Mouse (Mus musculus): ENCODE measurements around the gene Trpm4. TPM values are rescaled to one million over a fixed set of nuclear protein-coding genes. Genes with fewer than 3 reads are reported as not detected.

Trpm4 gene
- 7.9 and 8.2 TPM in 2 replicates for polyA plus RNA-seq (2016; fragmentation: Nextera tagmentation; extraction: Ambion mirVana)

- Histone ChIP-seq H3K9me3 (no peaks in the 10 kb centered on the region), H3K4me2 (replicated peaks) (peak within 1 kb of the TSS; percentile 96), H3K27ac (replicated peaks) (no peak within 1 kb of the TSS; the same call in 1 of the 2 replicates), H3K27me3 (peaks cover 54% of the 10 kb centered on the region), H3K36me3 (no peaks in the 10 kb centered on the region), H3K4me1 (peaks cover 38% of the 10 kb centered on the region), H3K9ac (replicated peaks) (peak within 1 kb of the TSS; percentile 71), H3K4me3 (peak within 1 kb of the TSS; percentile 57)
- under 1% methylated on average over 38 of the region's 38 CpGs for WGBS
- ATAC-seq (ENCODE audit: low FRiP score, low read depth): peak; percentile 64
Measured at GRCm38 (mm10) chr7:45333431-45333982, at the start of gene Trpm4. Gene Trpm4, minus strand, starts transcription at chr7:45333780.

DNA sequence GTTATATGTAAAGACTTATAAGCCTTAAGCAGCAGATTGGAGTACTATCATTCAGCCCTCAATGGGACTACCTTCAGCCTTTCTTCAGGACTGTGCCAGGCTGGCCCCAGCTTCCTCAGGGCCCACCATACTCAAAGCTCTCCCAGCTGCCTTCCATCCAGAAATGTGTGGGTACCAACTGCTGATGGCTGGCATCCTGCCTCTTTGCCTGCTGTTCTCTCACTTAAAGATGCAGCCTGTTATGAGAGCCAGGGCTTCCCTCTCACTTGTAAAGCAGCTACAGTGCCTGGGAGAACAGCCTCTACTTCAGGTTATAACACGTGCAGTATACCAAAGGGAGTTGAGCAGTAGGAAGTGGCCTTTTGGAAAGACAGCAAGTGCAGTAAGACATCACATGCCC is 42.5 kb upstream of the Trpm4 start:
- H3K9me3 ChIP-seq: no peaks in the 10 kb centered on the region
- H3K9ac ChIP-seq (replicated peaks): no peak overlapping the region
- H3K27me3 ChIP-seq: peaks cover 9% of the 10 kb centered on the region; the same call in 1 of the 2 replicates
- no peak for ATAC-seq (ENCODE audit: low FRiP score, low read depth)
- peaks cover 4% of the 10 kb centered on the region; the same call in 1 of the 2 replicates for H3K4me1 ChIP-seq
- H3K4me2 ChIP-seq (replicated peaks): no peak overlapping the region
- H3K4me3 ChIP-seq: no peak overlapping the region
- WGBS: 97% methylated on average over 1 of the region's 1 CpGs
- peaks cover 86% of the 10 kb centered on the region for H3K36me3 ChIP-seq
- H3K27ac ChIP-seq (replicated peaks): no peak overlapping the region

DNA sequence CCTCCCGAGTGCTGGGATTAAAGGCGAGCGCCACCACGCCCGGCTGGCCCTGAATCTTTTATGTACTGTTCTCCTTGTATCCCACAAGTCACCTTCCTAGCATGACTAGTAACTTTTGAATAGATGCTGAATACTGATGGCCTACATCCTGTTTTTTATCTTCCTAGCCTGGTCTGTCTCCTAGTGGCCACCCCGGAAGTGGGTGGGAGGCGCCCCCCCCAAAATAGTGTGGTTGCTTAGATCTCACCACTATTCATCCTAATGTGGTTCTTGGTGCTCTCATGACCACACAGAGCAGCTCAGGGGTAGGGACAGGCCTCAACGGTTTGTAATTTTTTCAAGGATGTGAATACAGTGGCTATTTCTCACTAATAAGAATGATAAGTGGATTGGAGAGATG is 41.0 kb upstream of the Trpm4 start:
- Histone ChIP-seq H3K36me3 (peaks cover 71% of the 10 kb centered on the region), H3K4me3 (no peak overlapping the region), H3K27me3 (peaks cover 23% of the 10 kb centered on the region), H3K27ac (replicated peaks) (no peak overlapping the region), H3K9me3 (no peaks in the 10 kb centered on the region), H3K4me2 (replicated peaks) (no peak overlapping the region), H3K9ac (replicated peaks) (no peak overlapping the region), H3K4me1 (peaks cover 18% of the 10 kb centered on the region)
- no peak for ATAC-seq (ENCODE audit: low FRiP score, low read depth)
- 94% methylated on average over 8 of the region's 8 CpGs for WGBS

DNA sequence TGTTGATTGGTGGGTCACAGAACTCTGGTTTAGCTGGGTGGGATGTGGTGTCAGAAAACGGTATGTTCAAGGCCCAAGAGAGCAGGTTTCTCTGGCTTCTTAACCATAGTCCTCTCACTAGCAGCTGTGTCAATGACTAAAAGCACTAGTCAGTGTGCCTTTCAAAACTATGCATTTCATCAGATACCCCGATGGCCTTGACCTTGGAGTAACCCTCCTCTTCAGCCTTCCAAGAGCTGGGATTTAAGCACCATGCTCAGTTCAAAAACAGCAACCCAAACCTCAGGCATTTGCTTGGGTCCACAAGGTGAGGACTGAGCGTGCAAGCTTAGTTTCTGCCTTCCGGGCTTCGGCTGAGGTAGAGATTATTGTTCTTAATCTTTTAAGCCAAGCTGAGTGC is 38.8 kb upstream of the Trpm4 start:
- H3K4me1 ChIP-seq: peaks cover 28% of the 10 kb centered on the region
- H3K27ac ChIP-seq (replicated peaks): no peak overlapping the region
- no peak overlapping the region for H3K4me2 ChIP-seq (replicated peaks)
- WGBS: 86% methylated on average over 5 of the region's 5 CpGs
- no peaks in the 10 kb centered on the region for H3K9me3 ChIP-seq
- peaks cover 49% of the 10 kb centered on the region for H3K36me3 ChIP-seq
- ATAC-seq (ENCODE audit: low FRiP score, low read depth): no peak
- no peak overlapping the region for H3K9ac ChIP-seq (replicated peaks)
- H3K27me3 ChIP-seq: peaks cover 40% of the 10 kb centered on the region
- no peak overlapping the region for H3K4me3 ChIP-seq

DNA sequence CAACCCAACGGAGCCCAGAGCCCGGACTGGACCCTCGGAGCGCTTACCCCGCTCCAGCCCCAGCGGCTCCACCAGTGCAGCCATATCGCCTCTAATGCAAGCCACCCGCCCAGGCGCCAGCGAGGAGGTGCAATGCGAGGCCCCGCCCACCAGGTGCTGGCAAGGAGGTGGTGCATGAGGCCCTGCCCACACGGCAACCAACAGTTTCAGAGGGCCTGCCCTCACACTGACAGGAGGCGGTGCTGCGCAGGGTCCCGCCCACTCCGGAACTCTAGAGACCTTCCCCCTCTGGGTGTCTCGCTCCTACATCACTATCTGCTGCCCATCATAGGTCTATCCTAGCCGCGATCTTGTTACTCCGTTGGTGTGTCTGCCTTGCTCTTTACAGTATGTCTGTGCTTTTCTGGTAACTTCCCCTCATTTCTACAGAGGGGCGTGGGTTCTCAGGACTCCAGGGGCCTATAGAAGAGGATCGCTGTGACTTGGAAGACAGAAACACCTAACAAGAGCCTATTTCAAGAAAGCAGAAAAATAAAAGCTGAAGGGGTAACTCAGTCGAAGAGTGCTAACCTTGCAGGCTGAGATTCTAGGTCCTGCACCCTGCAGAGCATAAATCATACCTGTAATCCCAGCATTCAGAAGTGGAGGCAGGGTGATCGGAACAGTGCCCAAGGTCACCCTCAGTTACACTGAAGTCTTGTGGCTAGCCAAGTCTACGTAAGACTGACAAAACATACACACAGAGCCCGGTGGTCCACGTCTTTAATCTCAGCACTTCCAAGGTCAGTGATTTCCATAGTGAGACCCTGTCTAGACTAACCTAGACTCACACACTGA is 37.1 kb upstream of the Trpm4 start, which contains the start of gene Lin7b:
Gene Lin7b, minus strand, starts transcription at position 109 of the 837 bp plus-strand sequence.
- peak; percentile 31 for ATAC-seq (ENCODE audit: low FRiP score, low read depth)
- Histone ChIP-seq H3K4me3 (peak within 1 kb of the TSS; percentile 46), H3K4me1 (peaks cover 32% of the 10 kb centered on the region), H3K36me3 (peaks cover 32% of the 10 kb centered on the region), H3K9ac (replicated peaks) (peak within 1 kb of the TSS; percentile 62), H3K27ac (replicated peaks) (no peak within 1 kb of the TSS), H3K4me2 (replicated peaks) (peak within 1 kb of the TSS; percentile 89), H3K27me3 (peaks cover 40% of the 10 kb centered on the region), H3K9me3 (no peaks in the 10 kb centered on the region)
- WGBS: 12% methylated on average over 28 of the region's 28 CpGs

- H3K4me2 ChIP-seq (replicated peaks): peak overlapping the region; percentile 89
- peaks cover 39% of the 10 kb centered on the region for H3K4me1 ChIP-seq
- H3K36me3 ChIP-seq: peaks cover 26% of the 10 kb centered on the region
- ATAC-seq (ENCODE audit: low FRiP score, low read depth): no peak; the same call in 1 of the 2 replicates
- WGBS: 9% methylated on average over 52 of the region's 52 CpGs
- H3K27me3 ChIP-seq: peaks cover 42% of the 10 kb centered on the region
- H3K4me3 ChIP-seq: peak overlapping the region; percentile 46
- peak overlapping the region; percentile 62 for H3K9ac ChIP-seq (replicated peaks)
- no peak overlapping the region for H3K27ac ChIP-seq (replicated peaks)
- no peaks in the 10 kb centered on the region for H3K9me3 ChIP-seq
Measured at GRCm38 (mm10) chr7:45369836-45370474, 36.4 kb upstream of the Trpm4 start.

DNA sequence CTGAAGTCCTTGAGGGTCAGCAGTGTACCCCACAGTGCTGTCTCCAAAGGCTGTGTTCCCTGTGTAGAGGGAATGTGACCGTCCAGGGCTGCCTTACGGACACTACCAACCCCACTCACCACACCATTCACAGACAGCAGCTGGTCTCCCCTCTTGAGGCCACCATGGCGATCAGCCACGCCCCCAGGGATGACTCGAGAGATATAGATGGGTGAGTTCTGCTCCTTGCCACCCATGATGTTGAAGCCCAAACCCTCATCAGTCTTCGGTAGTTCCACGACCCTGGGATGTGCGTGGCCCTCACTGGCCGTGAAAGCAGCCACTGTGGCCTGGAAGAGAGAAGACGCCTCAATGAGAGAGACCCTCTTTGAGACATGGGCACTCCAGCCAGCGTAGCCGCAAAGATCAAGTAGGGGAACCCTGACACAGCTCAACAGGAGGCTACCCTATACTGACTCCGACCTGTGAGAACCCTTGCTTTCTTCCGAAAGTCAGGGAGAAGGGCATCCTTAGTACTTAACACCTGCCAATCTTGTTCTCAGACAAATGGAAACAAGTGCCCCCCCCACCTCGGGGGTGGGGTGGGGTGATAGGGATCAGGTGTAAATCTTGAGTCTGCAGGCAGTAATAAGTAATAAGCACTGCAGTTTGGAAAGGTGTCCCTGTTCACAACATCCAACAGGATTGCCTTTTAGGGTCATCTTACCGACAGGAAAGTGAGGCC is 35.6 kb upstream of the Trpm4 start:
- peaks cover 39% of the 10 kb centered on the region for H3K4me1 ChIP-seq
- ATAC-seq (ENCODE audit: low FRiP score, low read depth): no peak
- H3K9me3 ChIP-seq: no peaks in the 10 kb centered on the region
- H3K4me2 ChIP-seq (replicated peaks): peak overlapping the region; percentile 89; the same call in 1 of the 2 replicates
- H3K9ac ChIP-seq (replicated peaks): no peak overlapping the region
- WGBS: 78% methylated on average over 16 of the region's 16 CpGs
- H3K27me3 ChIP-seq: peaks cover 44% of the 10 kb centered on the region
- H3K27ac ChIP-seq (replicated peaks): no peak overlapping the region
- peaks cover 21% of the 10 kb centered on the region; the same call in 1 of the 2 replicates for H3K36me3 ChIP-seq
- H3K4me3 ChIP-seq: 0 out of 2 replicates have a peak overlapping the region, but pooled peaks have one; percentile 46

DNA sequence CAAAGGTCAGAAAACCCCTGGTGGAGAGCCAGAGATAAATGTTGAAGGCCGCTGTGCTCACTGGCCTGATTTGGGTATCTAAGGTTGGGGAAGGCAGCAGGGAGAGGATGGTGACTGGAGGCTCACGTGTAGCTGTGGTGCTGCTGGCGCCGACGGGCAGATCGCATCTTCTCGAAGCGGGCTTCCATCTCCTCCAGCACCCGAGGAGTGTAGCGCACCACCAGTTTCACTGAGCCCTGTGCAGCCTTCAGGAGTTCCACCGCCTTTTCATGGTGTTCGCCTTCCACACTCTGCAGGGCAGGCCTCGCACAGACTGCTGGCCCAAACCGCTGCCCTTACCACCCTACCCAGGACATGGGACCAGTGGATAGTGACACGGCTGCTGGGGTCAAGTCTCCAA is 34.6 kb upstream of the Trpm4 start:
- peaks cover 39% of the 10 kb centered on the region for H3K4me1 ChIP-seq
- H3K27ac ChIP-seq (replicated peaks): no peak overlapping the region
- peak overlapping the region; percentile 63 for H3K9ac ChIP-seq (replicated peaks)
- peaks cover 15% of the 10 kb centered on the region; the same call in 1 of the 2 replicates for H3K36me3 ChIP-seq
- peak overlapping the region; percentile 87 for H3K4me3 ChIP-seq
- no peak for ATAC-seq (ENCODE audit: low FRiP score, low read depth)
- no peaks in the 10 kb centered on the region for H3K9me3 ChIP-seq
- WGBS: 77% methylated on average over 15 of the region's 15 CpGs
- H3K27me3 ChIP-seq: peaks cover 54% of the 10 kb centered on the region
- peak overlapping the region; percentile 77 for H3K4me2 ChIP-seq (replicated peaks)

GRCm38 (mm10) chr7:45367020-45367880 is 33.7 kb upstream of the Trpm4 start:
- Histone ChIP-seq H3K4me1 (peaks cover 45% of the 10 kb centered on the region), H3K27ac (replicated peaks) (peak overlapping the region; percentile 71), H3K27me3 (peaks cover 63% of the 10 kb centered on the region), H3K36me3 (peaks cover 7% of the 10 kb centered on the region; the same call in 1 of the 2 replicates), H3K4me3 (peak overlapping the region; percentile 87), H3K4me2 (replicated peaks) (peak overlapping the region; percentile 77), H3K9ac (replicated peaks) (peak overlapping the region; percentile 89), H3K9me3 (no peaks in the 10 kb centered on the region)
- ATAC-seq (ENCODE audit: low FRiP score, low read depth): peak; percentile 87
- WGBS: under 1% methylated on average over 70 of the region's 70 CpGs

DNA sequence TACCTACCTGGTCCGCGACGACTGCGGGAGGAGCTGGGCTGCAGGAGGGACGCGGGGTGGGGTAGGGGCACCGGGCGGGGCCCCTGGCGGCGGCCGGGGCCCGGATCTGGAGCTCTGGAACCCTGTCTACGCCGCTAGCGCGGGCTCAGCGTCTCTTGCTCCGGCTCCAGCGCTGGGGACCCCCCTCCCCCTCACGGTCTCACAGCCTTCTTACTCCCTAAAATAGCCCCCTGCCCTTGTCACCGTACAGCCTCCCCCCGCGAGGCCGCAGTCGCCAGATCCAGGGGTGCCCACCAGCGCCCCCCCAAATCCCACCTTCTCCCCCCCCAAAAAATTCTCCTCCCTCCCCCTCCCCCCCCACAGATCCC is 33.1 kb upstream of the Trpm4 start, which contains the start of gene Ppfia3:
Gene Ppfia3, minus strand, starts transcription at position 368 of the 368 bp plus-strand sequence.
- Histone ChIP-seq H3K4me3 (peak within 1 kb of the TSS; percentile 87), H3K27ac (replicated peaks) (peak within 1 kb of the TSS; percentile 71), H3K9ac (replicated peaks) (peak within 1 kb of the TSS; percentile 89), H3K4me2 (replicated peaks) (peak within 1 kb of the TSS; percentile 77), H3K4me1 (peaks cover 51% of the 10 kb centered on the region), H3K27me3 (peaks cover 64% of the 10 kb centered on the region), H3K9me3 (no peaks in the 10 kb centered on the region), H3K36me3 (0 out of 2 replicates have a peak, but pooled peaks cover 2% of the 10 kb centered on the region)
- ATAC-seq (ENCODE audit: low FRiP score, low read depth): peak; percentile 45
- 1% methylated on average over 15 of the region's 26 CpGs for WGBS

Data from midbrain, embryonic 12.5 days (tissue).